Mouse (Mus musculus) c-Kit-positive CD71-negative TER-119-negative erythroid progenitor cells, embryonic 14.5 days (primary cell): ENCODE data around the gene Mmd.
"Not testable (repeated sequence)": the region's sequence is repeated elsewhere in the genome, so short reads cannot be mapped to it uniquely, and the experiment has no call there.

Source experiments
- DNase-seq: peaks from one replicate; pipeline ENCODE4 v3.0.0-alpha.2; 2013; ENCODE audit warnings: low read depth

Gene Mmd

GRCm38 (mm10) chr11:90249701-90250141 is 465 bp downstream of the Mmd start:
- DNase-seq, result no peak

- DNase-seq, result no peak
These were observed 933 bp downstream of the Mmd start for GRCm38 (mm10) chr11:90250189-90250588.

- no peak for DNase-seq
These were observed 1.5 kb downstream of the Mmd start for GRCm38 (mm10) chr11:90250730-90251129.

- DNase-seq, result no peak
These were observed 2.7 kb downstream of the Mmd start for GRCm38 (mm10) chr11:90251923-90252322.

GRCm38 (mm10) chr11:90252366-90252765 is 3.1 kb downstream of the Mmd start:
- no peak for DNase-seq

- no peak for DNase-seq
These were observed 5.3 kb downstream of the Mmd start for GRCm38 (mm10) chr11:90254536-90254935.

- no peak for DNase-seq
These were observed 6.4 kb downstream of the Mmd start for GRCm38 (mm10) chr11:90255687-90256086.

- no peak for DNase-seq
These were observed 7.7 kb downstream of the Mmd start for GRCm38 (mm10) chr11:90256833-90257525.

- no peak for DNase-seq
These were observed 9.2 kb downstream of the Mmd start for GRCm38 (mm10) chr11:90258321-90258927.

GRCm38 (mm10) chr11:90259071-90259470 is 9.8 kb downstream of the Mmd start:
- no peak for DNase-seq

GRCm38 (mm10) chr11:90259826-90260225 is 10.6 kb downstream of the Mmd start:
- no peak for DNase-seq

GRCm38 (mm10) chr11:90264180-90264579 is 14.9 kb downstream of the Mmd start:
- no peak for DNase-seq

GRCm38 (mm10) chr11:90265581-90265980 is 16.3 kb downstream of the Mmd start:
- no peak for DNase-seq

GRCm38 (mm10) chr11:90268934-90269333 is 19.7 kb downstream of the Mmd start:
- no peak for DNase-seq

GRCm38 (mm10) chr11:90269398-90270123 is 20.3 kb downstream of the Mmd start:
- no peak for DNase-seq

GRCm38 (mm10) chr11:90270132-90270877 is 21.0 kb downstream of the Mmd start:
- no peak for DNase-seq

- DNase-seq, result no peak
These were observed 24.9 kb downstream of the Mmd start for GRCm38 (mm10) chr11:90274187-90274586.

GRCm38 (mm10) chr11:90275663-90276062 is 26.4 kb downstream of the Mmd start:
- no peak for DNase-seq

- no peak for DNase-seq
These were observed 26.9 kb downstream of the Mmd start for GRCm38 (mm10) chr11:90276150-90276549.

- DNase-seq, result no peak
These were observed 27.3 kb downstream of the Mmd start for GRCm38 (mm10) chr11:90276561-90276960.

- no peak for DNase-seq
These were observed 30.8 kb downstream of the Mmd start for GRCm38 (mm10) chr11:90280069-90280468.

GRCm38 (mm10) chr11:90281943-90282342 is 32.7 kb downstream of the Mmd start:
- not testable (repeated sequence) for DNase-seq
